Mouse (Mus musculus): ENCODE results near the gene Hagh.

DNA sequence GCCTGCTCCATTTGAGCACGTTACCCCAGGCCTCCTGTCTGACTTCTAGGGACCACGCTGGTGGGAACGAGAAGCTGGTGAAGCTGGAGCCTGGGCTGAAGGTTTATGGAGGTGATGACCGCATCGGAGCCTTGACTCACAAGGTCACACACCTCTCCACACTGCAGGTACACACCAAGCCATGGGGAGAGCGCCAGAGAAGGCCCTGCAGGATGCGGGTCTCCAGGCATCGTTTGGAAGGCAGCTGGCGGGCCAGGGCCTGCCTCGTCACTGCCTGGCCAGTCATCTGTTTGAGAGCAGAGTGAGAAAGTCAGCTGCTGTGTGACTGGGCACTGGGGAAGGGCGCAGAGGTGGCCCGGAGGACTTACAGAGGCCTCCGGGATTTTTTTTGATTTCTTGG, 16.6 kb downstream of the Hagh start:
- no peak for TF ChIP-seq CTCF (IDR thresholded peaks at IDR 0.05; ENCODE audit: low read depth)
- no peak for TF ChIP-seq EP300 (IDR thresholded peaks at IDR 0.05; ENCODE audit: low read depth)

All from heart, postnatal 0 days (tissue).